Mouse (Mus musculus) kidney, postnatal 14 days (tissue): ENCODE measurements at regions not wholly inside any gene's neighbourhood (a gene's known extent, or its start where the extent isn't known, plus 50 kb on each side); places are given as distances from the start of the nearest gene placed in this dataset.

ENCODE experiments used
- DNase-seq: peaks from one replicate; pipeline ENCODE4 v3.0.0; 2022; ENCODE audit warnings: mixed read lengths

GRCm38 (mm10) chrX:130808530-130809235, 1059.1 kb downstream of the Diaph2 start:
- DNase-seq: no peak

- DNase-seq: no peak
Observed at GRCm38 (mm10) chrX:130818916-130819315, 1069.4 kb downstream of the Diaph2 start.

- DNase-seq: no peak
Observed at GRCm38 (mm10) chrX:130819707-130820106, 1070.2 kb downstream of the Diaph2 start.

- no peak for DNase-seq
Observed at GRCm38 (mm10) chrX:130820168-130820567, 1070.6 kb downstream of the Diaph2 start.

GRCm38 (mm10) chrX:130823943-130824342, 1074.4 kb downstream of the Diaph2 start:
- no peak for DNase-seq

GRCm38 (mm10) chrX:130835835-130836234, 1086.3 kb downstream of the Diaph2 start:
- no peak for DNase-seq

- DNase-seq: peak; percentile 8
Observed at GRCm38 (mm10) chrX:130843141-130843540, 1093.6 kb downstream of the Diaph2 start.

- DNase-seq: no peak
Observed at GRCm38 (mm10) chrX:130866506-130866905, 1117.0 kb downstream of the Diaph2 start.

- DNase-seq: no peak
Observed at GRCm38 (mm10) chrX:130874157-130874556, 1124.6 kb downstream of the Diaph2 start.

GRCm38 (mm10) chrX:130875289-130875688, 1125.7 kb downstream of the Diaph2 start:
- peak; percentile 7 for DNase-seq

GRCm38 (mm10) chrX:130876120-130876519, 1126.6 kb downstream of the Diaph2 start:
- DNase-seq: no peak
